Mouse (Mus musculus): ENCODE data around the gene Cmip.

Gene Cmip

DNA sequence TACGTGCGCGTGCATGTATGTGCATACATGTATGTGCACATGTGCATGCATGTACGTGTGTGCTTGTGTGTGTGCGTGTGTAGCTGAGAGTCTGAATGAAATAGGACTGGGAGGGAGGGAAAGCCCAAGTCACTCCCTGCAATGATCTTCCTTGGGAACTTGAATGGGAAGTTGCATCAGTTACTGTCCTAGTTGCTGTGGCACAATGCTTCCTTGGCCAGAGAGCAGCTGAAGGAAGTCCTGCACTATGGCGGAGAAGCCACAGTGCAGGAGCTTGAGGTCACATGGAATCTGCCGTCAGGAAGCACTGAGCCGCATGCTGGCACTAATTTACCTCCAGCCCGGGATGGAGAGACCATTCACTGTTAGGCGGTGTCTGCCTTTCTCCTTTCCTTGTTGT, 37.9 kb downstream of the Cmip start:
- DNase-seq (ENCODE audit: low spot score in 2 of 2), result no peak

DNA sequence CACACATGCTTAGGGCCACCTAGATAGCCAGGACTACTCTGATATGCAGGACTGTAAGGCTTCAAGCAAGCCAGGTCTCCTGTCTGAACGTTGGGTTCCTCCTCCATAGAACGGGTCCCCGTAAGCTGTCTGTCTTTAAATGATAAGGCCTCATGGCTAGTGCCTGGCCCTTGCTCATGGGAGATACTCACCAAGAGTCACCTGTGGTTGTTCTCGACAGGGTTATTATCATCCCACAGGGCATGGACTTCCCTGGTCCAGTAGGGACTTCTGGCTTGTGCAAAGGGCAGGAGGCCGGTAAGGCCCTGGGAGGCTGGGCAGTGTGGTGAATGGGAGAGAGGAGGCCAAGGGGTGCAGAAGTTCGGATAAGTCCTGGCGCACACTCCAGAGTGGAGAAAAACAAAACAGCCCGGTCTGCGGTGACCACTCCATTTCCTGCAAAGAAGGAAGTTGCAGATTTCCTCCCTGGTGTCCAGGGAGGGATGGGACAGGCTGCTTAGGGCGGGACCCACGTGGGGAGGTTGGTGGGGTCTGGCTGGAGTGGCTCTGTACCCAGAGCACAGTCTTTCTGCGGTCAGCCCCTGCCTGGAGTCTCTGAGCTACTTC, 41.2 kb downstream of the Cmip start:
- no peak for DNase-seq (ENCODE audit: low spot score in 2 of 2)

DNA sequence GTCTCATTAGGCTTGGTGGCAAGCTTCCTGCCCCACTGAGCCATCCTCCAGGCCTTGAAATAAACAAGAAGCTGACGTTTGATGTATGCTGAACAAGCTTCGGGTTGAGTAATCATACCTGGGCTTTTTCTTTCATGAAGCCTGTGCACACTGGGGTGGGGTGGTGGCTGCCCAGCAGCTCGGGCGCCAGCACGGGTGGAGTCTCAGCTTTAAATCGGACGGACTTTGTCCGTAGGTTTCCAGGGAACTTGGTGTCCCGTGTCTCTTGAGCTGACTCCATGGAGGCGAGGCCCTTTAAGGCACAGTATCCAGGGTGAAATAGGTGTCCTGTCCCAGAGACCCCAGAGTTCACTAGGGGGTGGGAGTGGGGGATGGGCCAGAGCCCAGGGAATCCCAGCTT, 42.3 kb downstream of the Cmip start:
- DNase-seq (ENCODE audit: low spot score in 2 of 2), result no peak

- no peak for DNase-seq (ENCODE audit: low spot score in 2 of 2)
Observed at GRCm38 (mm10) chr8:117300188-117300587, 43.3 kb downstream of the Cmip start.

GRCm38 (mm10) chr8:117301457-117302041, 44.7 kb downstream of the Cmip start:
- DNase-seq (ENCODE audit: low spot score in 2 of 2), result no peak

GRCm38 (mm10) chr8:117302072-117302471, 45.2 kb downstream of the Cmip start:
- no peak for DNase-seq (ENCODE audit: low spot score in 2 of 2)

GRCm38 (mm10) chr8:117303666-117304065, 46.8 kb downstream of the Cmip start:
- DNase-seq (ENCODE audit: low spot score in 2 of 2), result no peak

DNA sequence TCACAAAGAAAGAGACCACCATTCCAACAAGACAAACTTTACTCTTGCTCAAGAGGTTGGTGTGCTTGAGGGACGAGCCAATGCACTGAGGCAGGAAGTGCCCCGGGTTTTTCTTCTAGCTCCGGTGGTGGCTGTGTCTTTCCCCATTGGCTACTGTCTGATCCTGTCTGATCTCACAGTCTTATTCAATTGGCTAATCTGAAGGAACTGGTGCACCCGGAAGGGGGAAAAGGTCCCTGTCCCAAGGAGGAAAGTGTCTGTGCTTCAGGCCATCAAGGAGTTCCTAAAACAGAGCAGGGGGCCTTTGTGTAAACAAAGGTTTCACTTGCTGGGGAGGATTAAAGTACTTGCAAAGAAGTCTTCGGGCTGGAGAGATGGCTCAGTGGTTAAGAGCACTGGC, 48.5 kb downstream of the Cmip start:
- DNase-seq (ENCODE audit: low spot score in 2 of 2), result no peak

DNA sequence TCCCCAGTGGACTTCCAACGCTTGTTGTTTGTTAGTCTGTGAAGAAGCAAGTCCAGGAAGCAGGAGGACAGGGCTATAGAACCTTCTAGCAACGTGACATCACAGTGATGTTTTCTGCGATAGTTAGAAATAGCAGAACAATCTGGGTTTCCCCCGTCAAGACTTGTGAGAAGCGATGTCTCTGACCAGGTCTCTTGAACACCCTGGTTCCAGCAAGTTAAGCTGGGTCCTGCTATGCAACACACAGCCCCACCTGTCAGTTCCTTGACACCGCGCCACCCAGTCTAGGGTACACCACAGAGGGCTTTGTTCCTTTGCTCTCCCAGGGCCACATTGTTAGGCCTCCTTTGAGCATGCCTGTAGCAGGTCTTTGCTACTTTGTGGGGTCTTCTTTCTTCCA, 49.9 kb downstream of the Cmip start:
- no peak for DNase-seq (ENCODE audit: low spot score in 2 of 2)

GRCm38 (mm10) chr8:117307221-117307620, 50.4 kb downstream of the Cmip start:
- DNase-seq (ENCODE audit: low spot score in 2 of 2), result no peak

DNA sequence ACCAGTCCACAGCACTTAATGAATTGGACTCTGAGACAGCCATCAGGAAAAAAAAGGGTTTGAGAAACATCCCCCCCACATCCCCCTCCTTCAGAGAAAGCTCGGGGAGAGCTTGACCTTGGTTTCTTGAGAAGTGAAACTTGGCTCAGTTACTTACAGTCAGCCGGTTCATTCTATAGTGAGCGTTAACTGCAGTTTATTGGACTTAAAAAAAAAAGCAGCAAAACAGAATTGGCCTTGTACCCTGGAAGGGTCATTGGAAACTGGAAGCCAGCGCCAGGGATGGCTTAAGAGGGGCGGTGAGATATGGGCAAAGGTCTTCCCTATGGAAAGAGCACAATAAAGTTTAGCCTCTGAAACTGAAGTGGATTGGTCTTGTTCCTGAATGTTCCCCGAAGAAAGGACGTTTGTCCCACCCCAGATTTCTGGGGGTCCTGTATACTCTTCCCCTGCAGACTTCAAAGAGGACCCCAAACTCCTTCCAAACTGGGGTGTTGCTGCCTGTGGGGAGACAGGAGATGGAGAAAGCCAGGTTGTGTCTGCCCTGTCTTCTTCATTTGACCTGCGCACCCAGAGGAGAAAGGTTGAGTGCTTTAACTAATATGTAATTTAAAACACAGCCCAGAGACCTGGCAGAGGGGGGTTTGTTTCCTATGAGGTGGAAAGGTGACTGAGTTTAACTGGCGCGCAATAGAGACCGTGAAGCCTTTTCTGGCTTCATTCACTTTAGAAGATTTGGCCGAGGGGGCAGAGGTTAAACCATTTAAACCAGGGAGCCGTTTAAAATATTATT, 51.6 kb downstream of the Cmip start:
- DNase-seq (ENCODE audit: low spot score in 2 of 2), result no peak

DNA sequence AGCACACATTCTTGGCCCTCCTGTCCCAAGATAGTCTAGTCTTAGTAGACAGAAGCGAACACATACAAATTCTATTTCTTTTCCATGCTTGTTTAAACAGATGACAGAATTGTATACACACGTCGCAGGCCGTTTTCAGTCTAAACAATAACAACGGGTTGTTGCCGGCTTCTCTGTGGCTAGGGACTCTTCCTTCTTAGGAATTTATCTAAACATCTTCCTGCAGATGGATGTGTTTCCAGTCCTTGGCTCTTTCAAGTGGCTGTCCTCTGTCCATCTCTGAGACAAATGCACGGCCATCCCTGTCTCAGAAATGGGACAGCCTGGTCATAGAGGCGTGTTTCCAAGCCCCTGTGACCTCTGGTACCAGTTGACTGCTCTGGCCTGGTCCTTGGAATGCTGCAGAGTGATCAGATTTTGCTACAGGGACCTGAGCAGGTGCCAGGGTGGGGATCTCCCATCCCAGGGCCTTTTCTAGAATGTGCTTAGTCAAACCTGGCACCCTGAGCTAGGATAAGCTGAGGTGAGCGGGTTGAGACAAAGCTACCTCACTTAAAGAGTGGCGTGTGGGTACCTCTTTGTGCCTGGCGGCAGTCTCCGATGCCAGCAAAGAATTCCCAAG, 52.9 kb downstream of the Cmip start:
- DNase-seq (ENCODE audit: low spot score in 2 of 2), result no peak

DNA sequence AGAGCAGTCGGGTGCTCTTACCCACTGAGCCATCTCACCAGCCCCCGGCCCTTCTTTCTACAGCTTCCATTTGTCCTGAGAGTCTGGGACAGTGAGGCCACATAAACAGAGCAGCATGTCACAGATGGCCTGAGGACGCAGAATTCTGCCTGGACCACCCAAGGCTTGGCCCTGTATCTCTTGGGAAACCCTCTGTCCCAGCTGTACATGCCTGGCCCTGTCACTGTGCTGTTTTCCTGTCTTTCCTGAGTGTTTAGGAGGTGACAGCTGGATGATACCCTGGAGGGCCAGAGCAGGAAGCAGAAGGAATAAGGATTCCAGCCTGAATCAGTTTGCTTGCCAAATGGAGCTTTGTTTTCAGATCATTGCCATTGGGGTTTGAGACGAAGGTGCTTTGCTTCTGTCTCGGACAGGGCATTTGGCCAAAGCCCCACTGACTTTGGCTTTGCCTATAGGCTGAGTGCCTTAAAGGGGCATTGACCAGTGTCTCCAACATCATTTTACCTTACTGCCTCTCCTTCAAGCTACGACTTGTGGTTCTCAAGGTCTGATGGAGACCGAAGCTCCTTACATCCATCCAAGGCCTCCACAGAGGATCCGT, 54.2 kb downstream of the Cmip start:
- DNase-seq (ENCODE audit: low spot score in 2 of 2), result no peak

DNA sequence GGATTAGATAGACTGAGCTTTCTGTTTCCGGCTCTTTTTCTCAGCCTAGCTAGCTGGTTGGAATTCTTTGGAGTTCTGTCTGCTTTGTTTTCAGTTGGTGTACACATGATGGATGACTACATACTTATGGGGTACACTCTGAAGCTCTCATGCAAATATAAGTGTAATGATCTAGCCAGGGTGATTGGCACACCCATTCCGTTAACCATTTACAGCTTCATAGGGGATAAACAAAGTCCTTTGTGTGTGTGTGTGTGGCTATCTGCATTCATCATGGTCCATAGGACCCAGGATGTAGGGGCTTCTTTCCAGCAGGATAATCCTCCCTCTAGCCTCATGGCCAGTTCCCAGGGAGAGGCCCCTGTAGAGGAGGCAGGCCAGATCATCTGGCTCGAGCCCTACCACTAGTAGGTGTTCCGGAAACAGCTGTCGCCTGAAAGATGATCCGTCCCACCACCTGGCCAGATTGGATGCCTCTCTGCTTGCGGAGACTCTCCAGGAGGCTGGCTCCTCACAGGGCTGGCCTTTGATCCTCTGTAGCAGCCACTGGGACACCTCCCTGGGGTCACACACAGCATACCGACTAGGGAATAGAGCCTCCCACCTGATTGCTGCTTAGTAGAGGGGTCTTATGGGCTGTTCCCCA, 57.6 kb downstream of the Cmip start:
- no peak for DNase-seq (ENCODE audit: low spot score in 2 of 2)

DNA sequence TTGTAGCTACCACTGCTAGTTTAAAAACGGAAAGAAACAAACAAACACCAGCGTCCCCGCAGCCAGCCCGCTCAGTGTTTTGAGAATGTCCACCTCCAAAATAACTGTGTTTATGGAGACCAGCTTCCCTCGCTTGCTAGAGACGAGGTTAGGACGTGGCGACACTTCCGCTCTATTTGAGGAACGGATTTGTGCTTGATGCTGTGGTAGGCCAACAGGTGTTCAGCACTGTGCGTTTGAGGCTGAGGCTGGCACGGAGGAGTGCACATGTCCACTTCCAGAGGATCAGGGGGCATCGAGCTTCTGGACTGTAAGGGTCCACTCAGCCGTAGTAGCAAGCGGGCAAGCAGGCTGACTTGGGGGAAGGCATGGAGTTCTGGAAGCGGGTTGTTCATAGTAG, 58.9 kb downstream of the Cmip start:
- DNase-seq (ENCODE audit: low spot score in 2 of 2), result no peak

DNA sequence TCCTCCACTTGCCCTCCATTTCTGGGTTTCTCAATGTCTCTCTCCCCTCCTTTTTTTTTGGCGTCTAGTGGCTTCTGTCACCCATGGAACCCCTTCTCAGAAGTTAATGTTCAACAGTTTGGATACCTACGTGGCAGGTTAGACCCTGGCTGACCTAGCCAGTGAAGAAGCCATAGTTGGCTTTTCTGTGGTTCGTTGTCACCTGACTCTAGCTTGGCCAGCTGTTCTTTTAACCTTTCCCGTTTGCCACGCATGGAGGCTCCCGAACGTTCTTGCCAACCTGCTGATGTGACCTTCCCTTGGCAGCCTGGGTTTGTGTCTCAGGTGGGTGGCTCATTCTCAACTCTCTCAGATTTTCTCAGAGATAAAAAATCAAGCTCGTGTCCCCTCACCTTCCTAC, 60.6 kb downstream of the Cmip start:
- DNase-seq (ENCODE audit: low spot score in 2 of 2), result no peak

- no peak for DNase-seq (ENCODE audit: low spot score in 2 of 2)
Observed at GRCm38 (mm10) chr8:117318911-117319826, 62.3 kb downstream of the Cmip start.

GRCm38 (mm10) chr8:117320616-117321015, 63.8 kb downstream of the Cmip start:
- DNase-seq (ENCODE audit: low spot score in 2 of 2), result no peak

- DNase-seq (ENCODE audit: low spot score in 2 of 2), result no peak
Observed at GRCm38 (mm10) chr8:117321232-117321631, 64.4 kb downstream of the Cmip start.

- peak in 1 of 2 experiments; percentile 76 for DNase-seq (ENCODE audit: low spot score in 2 of 2)
Observed at GRCm38 (mm10) chr8:117322021-117322420, 65.2 kb downstream of the Cmip start.

All from frontal cortex, postnatal 36 days (tissue).